ENCODE assay signal across 17 mouse cellular contexts in the genomic region with DNA sequence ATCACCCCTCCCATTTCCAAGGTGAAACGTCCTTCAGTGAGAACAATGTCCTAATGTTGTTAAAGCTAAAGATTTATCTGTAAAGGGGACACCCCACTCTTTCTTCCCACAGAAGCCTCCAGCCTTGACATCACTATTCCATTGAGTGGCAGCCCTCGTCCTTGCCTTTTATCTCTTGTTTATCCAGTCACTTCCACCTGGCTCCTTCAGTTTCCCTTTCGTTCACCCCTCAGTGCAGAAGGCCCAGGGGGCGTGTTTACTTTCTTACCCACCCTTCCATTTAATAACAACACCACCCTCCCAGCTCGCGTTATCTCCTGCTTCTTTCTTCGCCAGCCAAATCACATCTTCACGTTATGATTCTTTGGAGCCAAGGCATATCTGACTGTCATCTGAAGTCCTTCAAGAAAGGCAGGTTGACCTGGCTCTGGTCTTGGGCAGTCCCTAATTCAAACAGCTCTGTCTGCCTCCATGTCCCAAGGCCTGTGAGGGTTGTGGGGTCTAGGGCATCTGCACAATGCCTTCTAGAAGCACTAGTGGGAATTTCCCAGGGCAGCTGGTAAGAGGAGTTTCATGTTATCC.
"Had no signal": no experiment of that assay in that cellular context is flagged by ENCODE, and none has a peak within 500 bp of the region (broad histone marks: within the 10 kb centered on the region; RNA-seq: fewer than 3 reads in every experiment).

No protein-coding gene starts in this region.

- DNase-seq: kidney, postnatal 36 days; layer of hippocampus, adult 9-11 months; layer of hippocampus, postnatal 36 days; lung, embryonic 14.5 days; lung, postnatal 10 days; lung, postnatal 4 days; midbrain, embryonic 14.5 days; right cerebral cortex, adult 18-20 months; right cerebral cortex, postnatal 25 days; thymus, adult 18-20 months; thymus, postnatal 14 days had no signal

- H3K27me3 ChIP-seq: liver, embryonic 12.5 days; neural tube, embryonic 15.5 days had no signal

- H3K4me3 ChIP-seq: limb, embryonic 15.5 days; liver, embryonic 12.5 days; midbrain, embryonic 10.5 days; myocyte; neural tube, embryonic 15.5 days had no signal

- H3K27ac ChIP-seq: kidney, postnatal 0 days; limb, embryonic 15.5 days; liver, embryonic 12.5 days; midbrain, embryonic 10.5 days; neural tube, embryonic 15.5 days had no signal

- H3K9me3 ChIP-seq: limb, embryonic 15.5 days; liver, embryonic 12.5 days; midbrain, embryonic 10.5 days; neural tube, embryonic 15.5 days had no signal

- ATAC-seq: liver, embryonic 12.5 days had no signal

- H3K36me3 ChIP-seq: limb, embryonic 15.5 days; liver, embryonic 12.5 days; midbrain, embryonic 10.5 days; neural tube, embryonic 15.5 days had no signal

- H3K4me2 ChIP-seq: limb, embryonic 15.5 days; liver, embryonic 12.5 days; lung, embryonic 14.5 days; neural tube, embryonic 15.5 days had no signal

- H3K9ac ChIP-seq: limb, embryonic 15.5 days; liver, embryonic 12.5 days; lung, embryonic 14.5 days; neural tube, embryonic 15.5 days had no signal
